Mouse (Mus musculus) midbrain, postnatal 0 days (tissue): ENCODE measurements around the gene Lcn2. TPM values are rescaled to one million over a fixed set of nuclear protein-coding genes. Genes with fewer than 3 reads are reported as not detected.

Experiments used
- ATAC-seq: fragments of 200-750 bp; cut with Nextera tagmentation; 2 replicates; pipeline ENCODE4 v1.8.0; 2017; ENCODE audit warnings: moderate number of reproducible peaks, mild to moderate bottlenecking, moderate TSS enrichment, moderate library complexity; ENCODE audit not compliant: low FRiP score
- DNase-seq: peaks from one replicate; pipeline ENCODE4 v3.0.0-alpha.2; 2015; ENCODE audit warnings: low spot score
- H3K27ac ChIP-seq: fragments of 300-500 bp; sonication (generic); 2 replicates; pipeline ENCODE4 v1.5.1; 2014; ENCODE audit warnings: low read depth, mild to moderate bottlenecking, low read length, mixed read lengths
- H3K27me3 ChIP-seq: fragments of 300-500 bp; sonication (generic); 2 replicates; pipeline ENCODE4 v1.6.1; 2014; ENCODE audit warnings: low read length, control low read depth, mixed read lengths; ENCODE audit not compliant: insufficient read depth
- H3K36me3 ChIP-seq: fragments of 300-500 bp; sonication (generic); 2 replicates; pipeline ENCODE4 v1.6.1; 2014; ENCODE audit warnings: low read length, control low read depth, mixed read lengths; ENCODE audit not compliant: insufficient read depth
- H3K4me1 ChIP-seq: fragments of 300-500 bp; sonication (generic); 2 replicates; pipeline ENCODE4 v1.6.1; 2014; ENCODE audit warnings: mild to moderate bottlenecking, control low read depth, antibody characterized with exemption, low read length, mixed read lengths; ENCODE audit not compliant: insufficient read depth
- H3K4me2 ChIP-seq: fragments of 300-500 bp; sonication (generic); 2 replicates; pipeline ENCODE4 v1.6.1; 2014; ENCODE audit warnings: low read depth, mild to moderate bottlenecking, low read length, mixed read lengths; ENCODE audit not compliant: poor library complexity, severe bottlenecking
- H3K4me3 ChIP-seq: fragments of 300-500 bp; sonication (generic); 2 replicates; pipeline ENCODE4 v1.5.1; 2014; ENCODE audit warnings: low read depth, mild to moderate bottlenecking, low read length, moderate library complexity
- H3K9ac ChIP-seq: fragments of 300-500 bp; sonication (generic); replicated peaks from 2 replicates; pipeline ENCODE4 v1.6.1; 2014; ENCODE audit warnings: mild to moderate bottlenecking, low read length, moderate library complexity, mixed read lengths; ENCODE audit not compliant: poor library complexity, severe bottlenecking
- H3K9me3 ChIP-seq: fragments of 300-500 bp; sonication (generic); 2 replicates; pipeline ENCODE4 v1.6.1; 2016; ENCODE audit warnings: low read length, control low read depth
- CTCF ChIP-seq: IDR thresholded peaks from 2 replicates; pipeline ENCODE4 v1.5.1; 2016; ENCODE audit warnings: antibody characterized with exemption, mild to moderate bottlenecking
- WGBS: fragments of 180-500 bp; shearing (Covaris S2); extraction: QIAGEN DNeasy Blood & Tissue Kit; methylation state at CpG from one replicate; pipeline ENCODE4 v1.1.7; 2014; 5-methylcytosine and 5-hydroxymethylcytosine counted together
- polyA plus RNA-seq: library from polyadenylated mRNA; unstranded; fragments of >200 nt; fragmentation: Nextera tagmentation; extraction: Ambion mirVana; gene quantifications from 2 replicates; pipeline ENCODE4 v1.2.1, GENCODE M21; 2015
- total RNA-seq: library from RNA; depleted of rRNA; stranded (reverse); fragments of >200 nt; gene quantifications from 2 replicates; pipeline ENCODE4 v1.2.3, GENCODE M21; 2014

Lcn2 gene
- total and polyA plus RNA-seq, 2 experiments from 2014 or later = 0.35 TPM; not detected in 1

DNA sequence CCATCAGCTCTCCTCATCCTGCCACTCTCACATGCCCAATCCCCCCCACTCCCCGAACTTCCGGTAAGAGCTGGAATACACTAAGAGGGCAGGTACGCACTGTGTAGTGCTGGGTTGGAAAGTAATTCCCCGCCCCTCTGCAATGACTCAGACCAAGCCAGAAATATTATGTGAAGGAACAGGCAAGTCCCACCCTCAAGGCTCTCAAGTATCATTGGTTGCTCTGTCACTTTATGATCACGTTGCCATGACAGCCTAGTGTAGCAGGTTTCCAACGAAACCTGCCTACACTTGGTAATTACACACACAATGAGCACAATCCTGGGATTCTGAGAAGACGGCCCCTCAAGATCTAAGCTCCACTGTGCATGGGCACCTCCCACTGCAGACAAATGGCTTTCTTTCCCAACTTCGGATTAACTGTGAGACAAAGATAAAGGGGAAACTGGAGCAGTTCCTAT lies 40.2 kb upstream of the Lcn2 start:
- peak overlapping the region; percentile 61 for H3K4me3 ChIP-seq
- H3K27ac ChIP-seq = peak overlapping the region; percentile 82
- DNase-seq (peak; percentile 86), ATAC-seq (peak; percentile 76)
- H3K9ac ChIP-seq = peak overlapping the region; percentile 63
- 22% methylated on average over 8 of the region's 8 CpGs for WGBS
- peak overlapping the region; percentile 87 for H3K4me2 ChIP-seq
- H3K36me3 ChIP-seq = no peaks in the 10 kb centered on the region
- no peaks in the 10 kb centered on the region for H3K9me3 ChIP-seq
- H3K27me3 ChIP-seq = no peaks in the 10 kb centered on the region
- H3K4me1 ChIP-seq = peaks cover 25% of the 10 kb centered on the region
- no peak for TF ChIP-seq CTCF

GRCm38 (mm10) chr2:32427720-32428119 lies 39.7 kb upstream of the Lcn2 start:
- Histone ChIP-seq H3K4me3 (peak overlapping the region; percentile 61), H3K27me3 (no peaks in the 10 kb centered on the region), H3K9ac (peak overlapping the region; percentile 63; the same call in 1 of the 2 replicates), H3K36me3 (no peaks in the 10 kb centered on the region), H3K9me3 (no peaks in the 10 kb centered on the region), H3K27ac (peak overlapping the region; percentile 82), H3K4me1 (peaks cover 25% of the 10 kb centered on the region), H3K4me2 (peak overlapping the region; percentile 87)
- no peak for DNase-seq
- TF ChIP-seq CTCF = 0 out of 2 replicates have a peak, but pooled peaks have one; percentile 8
- WGBS = 69% methylated on average over 5 of the region's 5 CpGs
- no peak for ATAC-seq

DNA sequence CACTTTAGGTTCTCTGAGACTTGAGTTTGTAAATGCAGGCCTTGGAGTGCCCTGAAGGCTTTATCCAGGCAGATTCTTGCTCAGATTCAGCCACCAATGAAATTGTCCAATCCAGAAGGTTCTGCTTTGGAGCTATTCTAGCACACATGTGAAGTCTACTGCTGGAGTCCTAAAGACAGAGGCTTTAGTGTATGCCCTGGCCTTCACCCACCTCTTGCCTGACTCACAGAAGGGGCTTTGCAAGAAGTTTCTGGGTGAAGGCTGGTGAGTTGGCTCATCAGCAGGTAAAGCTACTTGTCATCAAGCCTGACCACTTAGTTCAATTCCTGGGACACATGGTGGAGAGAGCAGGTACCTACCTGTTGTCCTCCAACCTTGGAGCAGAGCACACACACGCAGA lies 38.1 kb upstream of the Lcn2 start:
- DNase-seq = no peak
- WGBS = 100% methylated on average over 1 of the region's 1 CpGs
- H3K4me1 ChIP-seq = peaks cover 21% of the 10 kb centered on the region
- ATAC-seq = no peak
- peaks cover 4% of the 10 kb centered on the region for H3K36me3 ChIP-seq
- H3K9ac ChIP-seq = no peak overlapping the region
- no peak overlapping the region for H3K4me3 ChIP-seq
- H3K4me2 ChIP-seq = no peak overlapping the region
- no peaks in the 10 kb centered on the region for H3K27me3 ChIP-seq
- no peaks in the 10 kb centered on the region for H3K9me3 ChIP-seq
- H3K27ac ChIP-seq = no peak overlapping the region
- TF ChIP-seq CTCF = no peak

DNA sequence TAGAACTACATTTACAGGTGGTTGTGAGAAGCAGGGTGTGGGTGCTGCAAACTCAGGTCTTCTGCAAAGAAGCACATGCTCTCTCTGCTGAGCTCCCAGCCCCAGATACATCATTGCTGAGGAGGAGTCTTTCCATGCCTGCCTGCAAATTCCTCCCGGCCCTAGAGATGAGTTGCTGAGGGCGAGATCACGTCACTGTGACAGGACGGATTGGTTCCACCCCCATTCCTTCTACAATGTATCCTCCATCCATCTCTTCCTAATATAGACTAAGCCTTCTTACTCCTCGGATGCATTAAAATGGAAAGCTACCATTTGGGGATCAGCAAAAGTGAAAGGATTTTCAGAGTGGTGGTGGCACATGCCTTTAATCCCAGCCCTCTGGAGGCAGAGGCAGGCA lies 37.5 kb upstream of the Lcn2 start:
- H3K36me3 ChIP-seq = peaks cover 9% of the 10 kb centered on the region
- peaks cover 21% of the 10 kb centered on the region for H3K4me1 ChIP-seq
- WGBS = 68% methylated on average over 5 of the region's 5 CpGs
- H3K9me3 ChIP-seq = no peaks in the 10 kb centered on the region
- H3K9ac ChIP-seq = no peak overlapping the region
- DNase-seq (no peak), ATAC-seq (no peak)
- no peak overlapping the region for H3K4me2 ChIP-seq
- no peak overlapping the region for H3K4me3 ChIP-seq
- TF ChIP-seq CTCF = no peak
- H3K27ac ChIP-seq = no peak overlapping the region; the same call in 1 of the 2 replicates
- no peaks in the 10 kb centered on the region for H3K27me3 ChIP-seq

- DNase-seq (no peak), ATAC-seq (no peak)
- Histone ChIP-seq H3K4me3 (no peak overlapping the region), H3K27ac (peak overlapping the region; percentile 77), H3K4me2 (no peak overlapping the region), H3K9ac (no peak overlapping the region), H3K36me3 (peaks cover 16% of the 10 kb centered on the region), H3K4me1 (peaks cover 18% of the 10 kb centered on the region), H3K9me3 (no peaks in the 10 kb centered on the region), H3K27me3 (no peaks in the 10 kb centered on the region)
- TF ChIP-seq CTCF = no peak
- 35% methylated on average over 3 of the region's 3 CpGs for WGBS
Measured at GRCm38 (mm10) chr2:32424796-32425195, 36.7 kb upstream of the Lcn2 start.

DNA sequence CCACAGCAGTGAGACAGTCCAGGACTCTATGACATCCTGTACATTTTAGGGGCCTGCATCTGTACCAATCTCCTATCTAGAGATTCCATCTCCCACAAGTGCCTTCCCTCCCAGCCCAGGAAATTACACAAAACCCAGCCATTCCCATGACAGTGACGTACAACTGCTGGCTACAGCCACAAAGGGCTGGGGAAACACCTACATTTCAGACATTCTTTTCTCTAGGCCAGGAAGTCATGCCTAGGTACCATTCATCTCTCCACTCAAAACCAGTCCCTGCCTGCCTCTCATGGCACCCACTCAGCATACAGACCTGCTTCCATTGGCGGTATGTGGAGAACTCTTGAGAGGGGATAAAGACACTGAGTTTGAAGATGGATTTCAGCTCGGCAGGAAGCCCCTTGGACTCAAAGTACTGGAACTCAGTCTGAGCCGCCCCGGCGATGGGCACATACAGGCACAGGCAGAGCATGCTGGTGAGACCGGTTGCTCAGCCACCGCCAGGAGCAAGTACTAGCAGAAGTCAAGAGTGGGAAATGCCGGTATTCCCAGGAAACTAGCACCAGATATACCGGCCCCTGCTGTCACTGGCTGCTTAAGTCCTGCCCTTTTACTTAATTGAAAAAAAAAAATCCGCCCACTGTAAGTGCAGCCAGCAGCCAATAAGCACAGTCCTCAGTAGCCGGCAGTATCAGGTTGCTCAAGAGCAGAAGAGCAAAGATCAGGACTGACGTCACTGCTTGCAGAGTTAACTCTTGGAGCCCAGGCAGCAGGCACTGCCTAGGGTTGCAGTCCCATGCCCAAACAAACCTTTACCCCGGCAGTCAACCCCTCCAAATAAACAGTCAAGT lies 35.7 kb upstream of the Lcn2 start:
- Histone ChIP-seq H3K4me1 (peaks cover 10% of the 10 kb centered on the region), H3K27ac (peak overlapping the region; percentile 77), H3K27me3 (no peaks in the 10 kb centered on the region), H3K36me3 (peaks cover 27% of the 10 kb centered on the region), H3K9me3 (no peaks in the 10 kb centered on the region), H3K9ac (peak overlapping the region; percentile 57), H3K4me2 (peak overlapping the region; percentile 67), H3K4me3 (peak overlapping the region; percentile 39)
- no peak; the same call in 1 of the 2 replicates for TF ChIP-seq CTCF
- 2% methylated on average over 14 of the region's 14 CpGs for WGBS
- DNase-seq (peak; percentile 92), ATAC-seq (peak; percentile 75)
